8 mouse cellular contexts compared by ENCODE assay signal in genomic region chr2:93187323-93187996, GRCm38 (mm10). TPM values are rescaled to one million over a fixed set of nuclear protein-coding genes. Genes with fewer than 3 reads are reported as not detected.
DNase-seq lines count a peak whose midpoint lies in the region; ATAC-seq and TF ChIP-seq lines count a peak whose summit lies in the region.

Trp53i11 (plus strand) TSS chr2:93187548.

- H3K27ac ChIP-seq in embryonic facial prominence, embryonic 14.5 days (replicated peaks; ENCODE audit: low read depth, low read length) = peak within 1 kb of the TSS; percentile 56
- peak within 1 kb of the TSS; percentile 54; the same call in 1 of the 2 replicates for H3K27ac ChIP-seq in limb, embryonic 15.5 days
- peak within 1 kb of the TSS; percentile 93 for H3K27ac ChIP-seq in midbrain, embryonic 15.5 days
- H3K27ac ChIP-seq in spleen, adult 2 months (ENCODE audit: insufficient read depth, low read length) = peak within 1 kb of the TSS; percentile 85

- H3K4me1 ChIP-seq in erythroblast, embryonic 14.5 days (ENCODE audit: control insufficient read depth) = no peaks in the 10 kb centered on the region
- 0 out of 2 replicates have a peak, but pooled peaks cover 4% of the 10 kb centered on the region for H3K4me1 ChIP-seq in embryonic facial prominence, embryonic 14.5 days (ENCODE audit: control insufficient read depth, insufficient read depth, low read length)
- H3K4me1 ChIP-seq in limb, embryonic 15.5 days = peaks cover 39% of the 10 kb centered on the region
- H3K4me1 ChIP-seq in midbrain, embryonic 15.5 days = peaks cover 46% of the 10 kb centered on the region
- H3K4me1 ChIP-seq in spleen, adult 2 months (ENCODE audit: control insufficient read depth, insufficient read depth, insufficient read length) = peaks cover 23% of the 10 kb centered on the region; the same call in 1 of the 2 replicates

- TF ChIP-seq CTCF in spleen, adult 2 months (IDR thresholded peaks at IDR 0.05; ENCODE audit: extremely low read depth, insufficient read depth, insufficient read length, insufficient replicate concordance) = peak; percentile 76

- H3K9me3 ChIP-seq in erythroblast, embryonic 14.5 days (ENCODE audit: control insufficient read depth, low read length) = no peaks in the 10 kb centered on the region
- no peaks in the 10 kb centered on the region for H3K9me3 ChIP-seq in embryonic facial prominence, embryonic 14.5 days (ENCODE audit: control insufficient read depth, low read length)
- H3K9me3 ChIP-seq in limb, embryonic 15.5 days = no peaks in the 10 kb centered on the region
- H3K9me3 ChIP-seq in midbrain, embryonic 15.5 days = no peaks in the 10 kb centered on the region

- peak; percentile 90 for DNase-seq in embryonic facial prominence, embryonic 14.5 days (ENCODE audit: low spot score)
- DNase-seq in heart, adult 9 months (ENCODE audit: low spot score in 2 of 2) = peak; percentile 87 to 90
- DNase-seq in kidney, adult 8-10 months = peak; percentile 74 to 79
- peak; percentile 79 to 97 for DNase-seq in spleen, adult 2 months (ENCODE audit: low read depth in 1 of 2, low spot score in 2 of 2)

- ATAC-seq in erythroblast, adult 5-6 weeks (replicated peaks; ENCODE audit: low FRiP score, poor library complexity, severe bottlenecking) = no peak
- ATAC-seq in embryonic facial prominence, embryonic 14.5 days (ENCODE audit: low read depth) = peak; percentile 92
- ATAC-seq in limb, embryonic 15.5 days (ENCODE audit: insufficient number of reproducible peaks, low FRiP score, low TSS enrichment, low read depth) = peak; percentile 74
- peak; percentile 82 for ATAC-seq in midbrain, embryonic 15.5 days (replicated peaks)

- peak within 1 kb of the TSS; percentile 72 for H3K9ac ChIP-seq in embryonic facial prominence, embryonic 14.5 days (ENCODE audit: low read depth, low read length)
- H3K9ac ChIP-seq in limb, embryonic 15.5 days = peak within 1 kb of the TSS; percentile 54
- peak within 1 kb of the TSS; percentile 89 for H3K9ac ChIP-seq in midbrain, embryonic 15.5 days

- H3K36me3 ChIP-seq in erythroblast, embryonic 14.5 days (ENCODE audit: control insufficient read depth) = no peaks in the 10 kb centered on the region
- no peaks in the 10 kb centered on the region for H3K36me3 ChIP-seq in embryonic facial prominence, embryonic 14.5 days (ENCODE audit: control insufficient read depth, insufficient read depth, low read length)
- no peaks in the 10 kb centered on the region for H3K36me3 ChIP-seq in limb, embryonic 15.5 days
- H3K36me3 ChIP-seq in midbrain, embryonic 15.5 days (replicated peaks) = no peaks in the 10 kb centered on the region
- H3K36me3 ChIP-seq in spleen, adult 2 months (ENCODE audit: control insufficient read depth, insufficient read depth, low read length) = no peaks in the 10 kb centered on the region

- WGBS in embryonic facial prominence, embryonic 14.5 days = under 1% methylated on average over 39 of the region's 69 CpGs
- WGBS in limb, embryonic 15.5 days = under 1% methylated on average over 69 of the region's 69 CpGs
- under 1% methylated on average over 65 of the region's 69 CpGs for WGBS in midbrain, embryonic 15.5 days
- under 1% methylated on average over 66 of the region's 69 CpGs for WGBS in spleen, adult 2 months

- peak within 1 kb of the TSS; percentile 43 for H3K4me3 ChIP-seq in erythroblast, embryonic 14.5 days (replicated peaks)
- H3K4me3 ChIP-seq in embryonic facial prominence, embryonic 14.5 days (ENCODE audit: low read depth, low read length) = peak within 1 kb of the TSS; percentile 68
- peak within 1 kb of the TSS; percentile 68 for H3K4me3 ChIP-seq in limb, embryonic 15.5 days
- H3K4me3 ChIP-seq in midbrain, embryonic 15.5 days = peak within 1 kb of the TSS; percentile 88
- peak within 1 kb of the TSS; percentile 94 for H3K4me3 ChIP-seq in spleen, adult 2 months (ENCODE audit: extremely low read depth, insufficient read depth, insufficient read length)

- H3K4me2 ChIP-seq in embryonic facial prominence, embryonic 14.5 days (ENCODE audit: low read depth, low read length) = peak within 1 kb of the TSS; percentile 96
- H3K4me2 ChIP-seq in limb, embryonic 15.5 days = peak within 1 kb of the TSS; percentile 100
- peak within 1 kb of the TSS; percentile 80 for H3K4me2 ChIP-seq in midbrain, embryonic 15.5 days

- peak; percentile 84 for TF ChIP-seq POLR2A in spleen, adult 2 months (IDR thresholded peaks at IDR 0.05; ENCODE audit: low read depth, low read length)

- peaks cover 50% of the 10 kb centered on the region for H3K27me3 ChIP-seq in erythroblast, embryonic 14.5 days (ENCODE audit: control insufficient read depth)
- H3K27me3 ChIP-seq in embryonic facial prominence, embryonic 14.5 days (replicated peaks; ENCODE audit: control insufficient read depth, insufficient read depth, low read length) = 0 out of 2 replicates have a peak, but pooled peaks cover 7% of the 10 kb centered on the region
- peaks cover 34% of the 10 kb centered on the region for H3K27me3 ChIP-seq in limb, embryonic 15.5 days
- no peaks in the 10 kb centered on the region for H3K27me3 ChIP-seq in midbrain, embryonic 15.5 days (replicated peaks)
- H3K27me3 ChIP-seq in spleen, adult 2 months (ENCODE audit: control insufficient read depth, insufficient read depth, low read length) = no peaks in the 10 kb centered on the region

RNA-seq across cellular contexts. Expression of gene Trp53i11, which starts in this region (rescaled TPM):
- 0.04 and 0.05 TPM in 2 replicates for polyA plus RNA-seq in erythroblast, embryonic 14.5 days (2012)
- 0.96 TPM in 1 of 2 replicates, not detected in the other for total RNA-seq in erythroblast, adult 5-6 weeks (2015; ENCODE audit: low replicate concordance)
- total RNA-seq in erythroblast, adult 5-6 weeks (2017; ENCODE audit: low replicate concordance) = 0.34 TPM in 1 of 2 replicates, not detected in the other
- 33.6 and 37.5 TPM in 2 replicates for polyA plus RNA-seq in embryonic facial prominence, embryonic 14.5 days (2014; fragmentation: Nextera tagmentation; extraction: Ambion mirVana)
- 26.5 and 31.0 TPM in 2 replicates for polyA plus RNA-seq in limb, embryonic 15.5 days (2015; fragmentation: Nextera tagmentation; extraction: Ambion mirVana)
- 128 and 138 TPM in 2 replicates for polyA plus RNA-seq in midbrain, embryonic 15.5 days (2015; fragmentation: Nextera tagmentation; extraction: Ambion mirVana)
- polyA plus RNA-seq in spleen, adult 2 months (2012; rRNA removed) = 147 and 149 TPM in 2 replicates

Comparison
In these comparisons a context has a peak if more than half of its experiments do, and no peak if none do; other contexts are left out.
1. RNA of gene Trp53i11 (polyA plus RNA-seq): 147 to 149 TPM in spleen, adult 2 months, 128 to 138 TPM in midbrain, embryonic 15.5 days, 33.6 to 37.5 TPM in embryonic facial prominence, embryonic 14.5 days and 26.5 to 31.0 TPM in limb, embryonic 15.5 days; 0.04 to 0.05 TPM in erythroblast, embryonic 14.5 days; every median in the first group is over 10 times any median in the second.
2. H3K4me3 ChIP-seq: peak in every context shown above with its lines; median percentile 94 in spleen, adult 2 months; 88 in midbrain, embryonic 15.5 days; 68 in embryonic facial prominence, embryonic 14.5 days; 68 in limb, embryonic 15.5 days; 43 in erythroblast, embryonic 14.5 days.
3. Peak in every context shown above with its lines, with median percentiles within 50 percentile points of each other: DNase-seq, H3K27ac ChIP-seq, H3K4me2 ChIP-seq and H3K9ac ChIP-seq.